In genomic region chr6:148944767-148945508, GRCm38 (mm10) we compare ENCODE assay signal across 8 mouse cellular contexts. TPM values are rescaled to one million over a fixed set of nuclear protein-coding genes. Genes with fewer than 3 reads are reported as not detected.
A peak's percentile ranks its signal among the peaks of the same experiment; 100 is the strongest.
DNase-seq lines count a peak whose midpoint lies in the region; ATAC-seq and TF ChIP-seq lines count a peak whose summit lies in the region.

No protein-coding gene starts in this region.

- peak; percentile 74 for DNase-seq in Muller cell, postnatal 12 days (ENCODE audit: inconsistent ontology term)
- DNase-seq in cerebellum, adult 2 months: peak; percentile 41 to 49
- peak; percentile 66 for DNase-seq in forebrain, postnatal 0 days
- DNase-seq in hindbrain, embryonic 10.5 days (ENCODE audit: low spot score): peak; percentile 79
- DNase-seq in layer of hippocampus, postnatal 25 days (ENCODE audit: extremely low spot score in 1 of 2, low spot score in 1 of 2): peak; percentile 7 to 8
- peak; percentile 76 for DNase-seq in lung, postnatal 36 days
- peak; percentile 86 for DNase-seq in retina, postnatal 1 day
- DNase-seq in urinary bladder, postnatal 25 days (ENCODE audit: low spot score): peak; percentile 58

- no peak for TF ChIP-seq POLR2A in cerebellum, adult 2 months (IDR thresholded peaks at IDR 0.05; ENCODE audit: borderline replicate concordance, insufficient read depth, low read length)

- no peak for TF ChIP-seq CTCF in cerebellum, adult 2 months (IDR thresholded peaks at IDR 0.05; ENCODE audit: borderline replicate concordance, insufficient read depth, low read depth, low read length)
- no peak for TF ChIP-seq CTCF in forebrain, postnatal 0 days (IDR thresholded peaks at IDR 0.05; ENCODE audit: low read depth)

- under 1% methylated on average over 92 of the region's 92 CpGs for WGBS in cerebellum, adult 2 months
- WGBS in forebrain, postnatal 0 days: under 1% methylated on average over 92 of the region's 92 CpGs
- WGBS in hindbrain, embryonic 10.5 days: under 1% methylated on average over 92 of the region's 92 CpGs

- H3K4me2 ChIP-seq in forebrain, postnatal 0 days (ENCODE audit: low read depth): peak overlapping the region; percentile 90

- no peaks in the 10 kb centered on the region for H3K9me3 ChIP-seq in forebrain, postnatal 0 days (ENCODE audit: low read length)
- H3K9me3 ChIP-seq in hindbrain, embryonic 10.5 days: no peaks in the 10 kb centered on the region

- H3K4me1 ChIP-seq in cerebellum, adult 2 months (ENCODE audit: control insufficient read depth, insufficient read depth, low read length): no peaks in the 10 kb centered on the region
- no peaks in the 10 kb centered on the region for H3K4me1 ChIP-seq in forebrain, postnatal 0 days (ENCODE audit: insufficient read depth)
- peaks cover 34% of the 10 kb centered on the region for H3K4me1 ChIP-seq in hindbrain, embryonic 10.5 days (replicated peaks)

- H3K36me3 ChIP-seq in forebrain, postnatal 0 days (ENCODE audit: insufficient read depth): no peaks in the 10 kb centered on the region
- H3K36me3 ChIP-seq in hindbrain, embryonic 10.5 days: peaks cover 27% of the 10 kb centered on the region

- peak; percentile 65 for ATAC-seq in forebrain, postnatal 0 days

- peak overlapping the region; percentile 75 for H3K9ac ChIP-seq in forebrain, postnatal 0 days

- no peak overlapping the region for H3K27ac ChIP-seq in cerebellum, adult 2 months (ENCODE audit: insufficient read depth, low read length)
- peak overlapping the region; percentile 71 for H3K27ac ChIP-seq in forebrain, postnatal 0 days (ENCODE audit: low read depth, low read length)
- peak overlapping the region; percentile 99 for H3K27ac ChIP-seq in hindbrain, embryonic 10.5 days

- H3K4me3 ChIP-seq in cerebellum, adult 2 months (replicated peaks; ENCODE audit: insufficient read depth, low read depth, low read length): peak overlapping the region; percentile 72
- H3K4me3 ChIP-seq in forebrain, postnatal 0 days (ENCODE audit: low read depth, low read length): peak overlapping the region; percentile 85
- H3K4me3 ChIP-seq in hindbrain, embryonic 10.5 days: peak overlapping the region; percentile 98

- H3K27me3 ChIP-seq in cerebellum, adult 2 months (ENCODE audit: control insufficient read depth, insufficient read depth, low read length): 0 out of 2 replicates have a peak, but pooled peaks cover 2% of the 10 kb centered on the region
- no peaks in the 10 kb centered on the region for H3K27me3 ChIP-seq in forebrain, postnatal 0 days (ENCODE audit: insufficient read depth, low read length)
- no peaks in the 10 kb centered on the region for H3K27me3 ChIP-seq in hindbrain, embryonic 10.5 days (ENCODE audit: insufficient read depth, poor library complexity, severe bottlenecking)

RNA-seq across cellular contexts. Expression of gene Sinhcaf, which starts 1.3 kb away (rescaled TPM):
- polyA plus RNA-seq in cerebellum, adult 2 months (2012; rRNA removed): 1.6 and 1.8 TPM in 2 replicates
- total RNA-seq in forebrain, postnatal 0 days (2014; rRNA removed): 21.8 and 25.3 TPM in 2 replicates
- polyA plus RNA-seq in forebrain, postnatal 0 days (2015; fragmentation: Nextera tagmentation; extraction: Ambion mirVana): 19.4 and 22.4 TPM in 2 replicates
- 238 and 321 TPM in 2 replicates for polyA plus RNA-seq in hindbrain, embryonic 10.5 days (2016; fragmentation: Nextera tagmentation; extraction: Ambion mirVana)
- total RNA-seq in layer of hippocampus, postnatal 25 days (2021): 1 to 10 TPM; 2.9 to 3.4 TPM

RNA-seq across cellular contexts. Expression of gene Caprin2, which starts 48.9 kb away (rescaled TPM):
- polyA plus RNA-seq in cerebellum, adult 2 months (2012; rRNA removed): 22.3 and 25.1 TPM in 2 replicates
- 9.9 and 16.9 TPM in 2 replicates for total RNA-seq in forebrain, postnatal 0 days (2014; rRNA removed)
- 2.3 and 4.1 TPM in 2 replicates for polyA plus RNA-seq in forebrain, postnatal 0 days (2015; fragmentation: Nextera tagmentation; extraction: Ambion mirVana)
- polyA plus RNA-seq in hindbrain, embryonic 10.5 days (2016; fragmentation: Nextera tagmentation; extraction: Ambion mirVana): 15.9 and 18.5 TPM in 2 replicates
- total RNA-seq in layer of hippocampus, postnatal 25 days (2021): 1 to 10 TPM; 6.2 to 9.2 TPM

Comparison
In these comparisons a context has a peak if more than half of its experiments do, and no peak if none do; other contexts are left out.
1. DNase-seq: peak in every context shown above with its lines; median percentile 86 in retina, postnatal 1 day; 79 in hindbrain, embryonic 10.5 days; 76 in lung, postnatal 36 days; 74 in Muller cell, postnatal 12 days; 66 in forebrain, postnatal 0 days; 58 in urinary bladder, postnatal 25 days; 45 in cerebellum, adult 2 months; 8 in layer of hippocampus, postnatal 25 days.
2. RNA of gene Sinhcaf, which starts 1.3 kb away (polyA plus RNA-seq): 238 to 321 TPM in hindbrain, embryonic 10.5 days; 19.4 to 22.4 TPM in forebrain, postnatal 0 days and 1.6 to 1.8 TPM in cerebellum, adult 2 months; every median in the first group is over 10 times any median in the second.
3. Peak in every context shown above with its lines, with median percentiles within 50 percentile points of each other: H3K4me3 ChIP-seq.